Mouse (Mus musculus) forebrain, embryonic 12.5 days (tissue): ENCODE measurements around the gene Astn2. TPM values are rescaled to one million over a fixed set of nuclear protein-coding genes. Genes with fewer than 3 reads are reported as not detected.

Source experiments
- ATAC-seq: fragments of 200-750 bp; cut with Nextera tagmentation; 2 replicates; pipeline ENCODE4 v1.8.0; 2017; ENCODE audit warnings: moderate TSS enrichment; ENCODE audit not compliant: low FRiP score
- H3K27ac ChIP-seq: fragments of 300-500 bp; sonication (generic); 2 replicates; pipeline ENCODE4 v1.5.1; 2016; ENCODE audit warnings: mild to moderate bottlenecking
- H3K27me3 ChIP-seq: fragments of 300-500 bp; sonication (generic); 2 replicates; pipeline ENCODE4 v1.6.1; 2016; ENCODE audit warnings: mild to moderate bottlenecking
- H3K36me3 ChIP-seq: fragments of 300-500 bp; sonication (generic); replicated peaks from 2 replicates; pipeline ENCODE4 v1.6.1; 2016; ENCODE audit warnings: mild to moderate bottlenecking
- H3K4me1 ChIP-seq: fragments of 300-500 bp; sonication (generic); 2 replicates; pipeline ENCODE4 v1.6.1; 2016
- H3K4me2 ChIP-seq: fragments of 300-500 bp; sonication (generic); 2 replicates; pipeline ENCODE4 v1.6.1; 2016; ENCODE audit warnings: mild to moderate bottlenecking, moderate library complexity
- H3K4me3 ChIP-seq: fragments of 300-500 bp; sonication (generic); replicated peaks from 2 replicates; pipeline ENCODE4 v1.5.1; 2016; ENCODE audit warnings: mild to moderate bottlenecking
- H3K9ac ChIP-seq: fragments of 300-500 bp; sonication (generic); 2 replicates; pipeline ENCODE4 v1.6.1; 2016; ENCODE audit warnings: mild to moderate bottlenecking
- H3K9me3 ChIP-seq: fragments of 300-500 bp; sonication (generic); 2 replicates; pipeline ENCODE4 v1.6.1; 2016
- WGBS: fragments of 180-500 bp; shearing (Covaris S2); methylation state at CpG from one replicate; pipeline ENCODE4 v1.1.7; 2016; 5-methylcytosine and 5-hydroxymethylcytosine counted together
- polyA plus RNA-seq: library from polyadenylated mRNA; unstranded; fragments of >200 nt; fragmentation: Nextera tagmentation; extraction: Ambion mirVana; gene quantifications from 2 replicates; pipeline ENCODE4 v1.2.1, GENCODE M21; 2016

Gene Astn2
- polyA plus RNA-seq, 1 experiment from 2014 or later = 1.9 TPM

DNA sequence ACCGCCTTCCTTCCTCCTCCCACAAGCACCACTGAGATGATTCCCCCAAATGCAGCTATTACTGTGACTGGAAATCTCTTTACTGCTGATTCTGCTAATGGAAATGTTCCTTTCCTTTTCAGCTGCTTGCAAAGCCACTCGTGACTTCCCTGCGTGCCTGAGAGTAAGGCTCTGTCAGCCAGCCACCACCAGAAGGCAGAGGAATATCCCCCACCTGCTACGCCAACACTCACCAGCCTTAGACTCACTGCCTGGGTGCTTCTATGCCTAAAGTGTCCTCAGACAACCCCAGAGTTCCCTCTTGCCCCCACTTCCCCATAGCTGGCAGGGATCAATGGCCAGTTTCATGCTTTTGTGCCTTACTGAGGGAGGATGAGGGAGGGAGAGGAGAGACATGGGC is 11.1 kb downstream of the Astn2 start:
- WGBS = 85% methylated on average over 4 of the region's 4 CpGs

GRCm38 (mm10) chr4:66390480-66390879 is 13.9 kb downstream of the Astn2 start:
- ATAC-seq = no peak
- Histone ChIP-seq H3K4me3 (no peak overlapping the region), H3K9me3 (no peaks in the 10 kb centered on the region), H3K9ac (no peak overlapping the region), H3K27ac (no peak overlapping the region), H3K4me1 (peaks cover 11% of the 10 kb centered on the region), H3K36me3 (no peaks in the 10 kb centered on the region), H3K27me3 (no peaks in the 10 kb centered on the region), H3K4me2 (no peak overlapping the region)
- WGBS = 6% methylated on average over 4 of the region's 4 CpGs

More for the DNA sequence above, 11.1 kb downstream of the Astn2 start:
- Histone ChIP-seq H3K27ac (no peak overlapping the region), H3K36me3 (no peaks in the 10 kb centered on the region), H3K9me3 (no peaks in the 10 kb centered on the region), H3K27me3 (no peaks in the 10 kb centered on the region), H3K4me3 (no peak overlapping the region), H3K9ac (no peak overlapping the region), H3K4me1 (peaks cover 11% of the 10 kb centered on the region), H3K4me2 (no peak overlapping the region)
- no peak for ATAC-seq

DNA sequence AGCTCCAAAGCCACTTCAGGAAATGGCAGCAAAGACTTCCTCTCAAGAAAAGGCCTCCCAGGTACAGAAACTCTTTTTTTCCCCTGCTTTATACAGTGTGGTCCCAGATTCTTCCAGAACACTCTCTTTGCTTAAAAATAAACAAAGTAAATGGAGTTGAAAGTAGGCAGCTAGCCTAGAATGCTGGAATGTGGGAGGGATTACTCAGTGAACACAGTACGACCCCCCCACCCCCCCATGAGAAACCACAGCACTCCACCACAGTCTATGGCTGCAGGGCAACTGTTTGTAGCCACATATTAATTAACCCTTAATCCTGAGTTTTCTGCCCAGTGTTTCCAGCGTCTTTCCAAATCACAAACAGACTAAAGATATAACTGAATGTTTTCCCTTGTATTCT is 25.8 kb downstream of the Astn2 start:
- Histone ChIP-seq H3K27me3 (no peaks in the 10 kb centered on the region), H3K9me3 (no peaks in the 10 kb centered on the region), H3K4me2 (no peak overlapping the region), H3K4me3 (no peak overlapping the region), H3K27ac (no peak overlapping the region), H3K9ac (no peak overlapping the region), H3K4me1 (peaks cover 5% of the 10 kb centered on the region; the same call in 1 of the 2 replicates), H3K36me3 (no peaks in the 10 kb centered on the region)
- no peak for ATAC-seq
- 14% methylated on average over 2 of the region's 2 CpGs for WGBS

GRCm38 (mm10) chr4:66370557-66371071 is 33.8 kb downstream of the Astn2 start:
- WGBS = 69% methylated on average over 3 of the region's 3 CpGs

GRCm38 (mm10) chr4:66365500-66365899 is 38.9 kb downstream of the Astn2 start:
- ATAC-seq = no peak
- 73% methylated on average over 1 of the region's 1 CpGs for WGBS
- H3K4me2 ChIP-seq = no peak overlapping the region
- H3K9ac ChIP-seq = no peak overlapping the region
- no peaks in the 10 kb centered on the region for H3K9me3 ChIP-seq
- H3K4me1 ChIP-seq = peaks cover 4% of the 10 kb centered on the region; the same call in 1 of the 2 replicates
- no peak overlapping the region for H3K27ac ChIP-seq
- H3K36me3 ChIP-seq = no peaks in the 10 kb centered on the region
- H3K4me3 ChIP-seq = no peak overlapping the region
- H3K27me3 ChIP-seq = no peaks in the 10 kb centered on the region

More at GRCm38 (mm10) chr4:66370557-66371071, 33.8 kb downstream of the Astn2 start:
- ATAC-seq = no peak; the same call in 1 of the 2 replicates
- no peak overlapping the region for H3K4me3 ChIP-seq
- no peak overlapping the region for H3K27ac ChIP-seq
- no peak overlapping the region for H3K9ac ChIP-seq
- H3K4me1 ChIP-seq = peaks cover 6% of the 10 kb centered on the region; the same call in 1 of the 2 replicates
- no peaks in the 10 kb centered on the region for H3K9me3 ChIP-seq
- H3K4me2 ChIP-seq = no peak overlapping the region
- H3K27me3 ChIP-seq = no peaks in the 10 kb centered on the region
- no peaks in the 10 kb centered on the region for H3K36me3 ChIP-seq

GRCm38 (mm10) chr4:66344632-66345031 is 59.8 kb downstream of the Astn2 start:
- H3K36me3 ChIP-seq = no peaks in the 10 kb centered on the region

GRCm38 (mm10) chr4:66337443-66337842 is 67.0 kb downstream of the Astn2 start:
- H3K4me1 ChIP-seq = no peaks in the 10 kb centered on the region
- no peaks in the 10 kb centered on the region for H3K27me3 ChIP-seq
- 89% methylated on average over 3 of the region's 3 CpGs for WGBS
- H3K9ac ChIP-seq = no peak overlapping the region
- ATAC-seq = no peak
- H3K4me3 ChIP-seq = no peak overlapping the region
- no peak overlapping the region for H3K27ac ChIP-seq
- H3K36me3 ChIP-seq = no peaks in the 10 kb centered on the region
- H3K4me2 ChIP-seq = no peak overlapping the region
- no peaks in the 10 kb centered on the region for H3K9me3 ChIP-seq

More at GRCm38 (mm10) chr4:66344632-66345031, 59.8 kb downstream of the Astn2 start:
- no peak overlapping the region for H3K27ac ChIP-seq
- no peak overlapping the region for H3K4me3 ChIP-seq
- 78% methylated on average over 2 of the region's 2 CpGs for WGBS
- no peaks in the 10 kb centered on the region for H3K4me1 ChIP-seq
- no peaks in the 10 kb centered on the region for H3K27me3 ChIP-seq
- ATAC-seq = no peak
- no peaks in the 10 kb centered on the region for H3K9me3 ChIP-seq
- no peak overlapping the region for H3K4me2 ChIP-seq
- no peak overlapping the region for H3K9ac ChIP-seq

DNA sequence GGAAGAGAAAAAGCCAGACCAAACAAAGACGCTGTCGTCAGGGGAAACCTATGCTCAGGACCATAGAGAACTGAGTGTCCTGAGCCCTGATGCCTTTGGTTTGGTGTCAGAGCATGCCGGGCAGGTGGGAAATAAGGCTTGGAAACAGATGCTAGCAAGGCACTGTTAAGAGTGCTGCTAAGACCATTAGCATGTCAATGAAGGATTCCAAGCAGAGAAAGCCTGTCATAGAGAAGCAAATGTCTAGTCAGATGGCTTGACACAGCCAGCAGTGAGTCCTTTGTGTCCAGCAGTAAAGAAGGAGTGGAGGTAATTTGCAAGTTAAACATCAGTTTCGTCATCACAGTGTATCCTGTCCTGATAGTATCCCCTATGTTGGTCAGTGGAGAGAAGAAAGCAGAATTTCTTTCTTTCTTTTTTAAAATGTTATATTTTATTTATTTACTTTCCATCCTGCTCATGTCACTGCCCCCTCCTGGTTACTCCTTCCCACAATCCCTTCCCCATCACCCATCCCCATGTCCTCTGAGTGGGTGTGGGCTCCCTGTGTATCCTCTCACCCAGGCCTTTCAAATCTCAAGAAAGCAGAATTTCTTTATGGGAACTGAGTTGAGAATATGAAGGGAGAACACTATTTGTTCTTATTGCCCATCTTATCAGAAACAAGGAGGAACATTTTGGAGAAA is 73.7 kb downstream of the Astn2 start:
- Histone ChIP-seq H3K36me3 (no peaks in the 10 kb centered on the region), H3K4me1 (peaks cover 7% of the 10 kb centered on the region), H3K4me2 (no peak overlapping the region), H3K27me3 (no peaks in the 10 kb centered on the region), H3K9me3 (no peaks in the 10 kb centered on the region), H3K4me3 (no peak overlapping the region), H3K27ac (peak overlapping the region; percentile 32), H3K9ac (no peak overlapping the region)
- ATAC-seq = peak; percentile 74
- 4% methylated on average over 4 of the region's 4 CpGs for WGBS

DNA sequence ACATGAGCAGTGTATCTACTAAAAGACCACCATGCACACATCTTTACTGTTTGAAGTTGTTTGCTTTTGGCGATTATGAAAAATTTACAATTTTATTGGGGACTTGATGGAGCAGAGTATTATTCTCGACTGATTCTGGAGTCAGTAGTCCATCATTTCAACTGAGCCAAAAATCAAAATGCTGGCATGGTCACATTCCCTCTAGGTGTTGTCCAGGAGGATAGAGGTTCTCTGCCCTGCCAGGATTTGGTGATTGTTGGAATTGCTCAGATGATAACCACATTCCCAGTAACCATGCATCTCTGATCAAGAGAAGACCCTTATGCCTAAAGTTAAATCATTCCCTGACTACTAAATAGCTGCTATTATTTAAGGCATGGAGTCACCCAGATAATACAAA is 83.4 kb downstream of the Astn2 start:
- no peak for ATAC-seq
- H3K27ac ChIP-seq = no peak overlapping the region
- H3K36me3 ChIP-seq = no peaks in the 10 kb centered on the region
- H3K27me3 ChIP-seq = no peaks in the 10 kb centered on the region
- H3K4me1 ChIP-seq = no peaks in the 10 kb centered on the region
- H3K9ac ChIP-seq = no peak overlapping the region
- H3K4me2 ChIP-seq = no peak overlapping the region
- 95% methylated on average over 2 of the region's 2 CpGs for WGBS
- no peaks in the 10 kb centered on the region for H3K9me3 ChIP-seq
- H3K4me3 ChIP-seq = no peak overlapping the region

DNA sequence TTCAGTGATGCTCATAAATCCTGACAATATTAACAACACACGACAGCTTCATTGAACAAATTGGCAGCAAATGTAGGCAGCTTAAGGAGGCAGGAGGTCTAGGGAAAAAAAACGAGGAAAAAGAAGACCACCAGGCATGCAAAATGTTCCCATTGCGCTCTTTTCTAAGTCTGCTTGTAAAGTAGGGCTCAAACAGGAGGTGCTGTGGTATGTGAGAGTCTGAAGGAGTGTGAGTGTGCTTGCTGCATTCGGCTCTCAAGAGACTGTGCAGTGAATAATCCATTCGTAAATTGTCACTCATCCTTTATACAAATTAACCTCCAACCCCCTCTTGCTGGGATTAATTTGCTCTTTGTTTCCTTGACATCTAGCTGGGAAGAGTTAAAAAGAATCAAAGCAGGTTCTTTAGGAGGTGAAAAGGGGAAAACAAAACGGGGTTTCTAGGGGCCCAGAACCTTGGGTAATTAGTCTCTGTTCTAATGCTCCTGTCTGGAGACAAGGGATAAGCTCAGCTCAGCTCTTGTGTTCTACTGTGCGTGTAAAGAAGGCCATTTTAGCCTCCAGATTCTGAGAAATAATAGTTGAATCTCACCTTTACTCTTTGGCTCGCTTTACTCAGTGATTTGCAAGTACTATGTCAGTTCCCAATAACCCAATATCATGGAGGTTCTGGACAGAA is 89.5 kb downstream of the Astn2 start:
- Histone ChIP-seq H3K9me3 (no peaks in the 10 kb centered on the region), H3K36me3 (no peaks in the 10 kb centered on the region), H3K27me3 (peaks cover 3% of the 10 kb centered on the region; the same call in 1 of the 2 replicates), H3K27ac (no peak overlapping the region), H3K4me1 (peaks cover 10% of the 10 kb centered on the region), H3K4me2 (no peak overlapping the region; the same call in 1 of the 2 replicates), H3K4me3 (no peak overlapping the region), H3K9ac (no peak overlapping the region)
- 3% methylated on average over 8 of the region's 8 CpGs for WGBS
- ATAC-seq = peak; percentile 63; the same call in 1 of the 2 replicates

DNA sequence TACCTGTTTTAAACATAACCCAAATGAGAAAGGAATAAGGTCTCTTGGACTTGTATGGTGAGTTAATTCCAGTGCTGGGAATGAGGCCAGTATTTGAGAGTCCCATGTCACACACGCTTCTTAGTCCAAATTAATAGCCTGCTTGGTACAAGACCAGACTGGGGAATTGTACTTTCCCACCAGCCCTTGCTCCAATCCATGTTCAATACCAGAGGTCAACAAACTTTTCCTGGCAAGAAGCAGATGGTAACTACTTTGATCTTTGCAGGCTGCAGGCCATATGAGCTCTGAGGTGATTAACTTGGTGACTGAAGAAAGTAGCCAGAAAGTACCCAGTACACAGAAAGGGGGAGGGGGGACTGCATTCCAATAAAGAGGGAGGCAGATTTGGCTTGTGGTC is 91.7 kb downstream of the Astn2 start:
- H3K9me3 ChIP-seq = no peaks in the 10 kb centered on the region
- no peak overlapping the region for H3K27ac ChIP-seq
- peaks cover 10% of the 10 kb centered on the region for H3K4me1 ChIP-seq
- H3K4me2 ChIP-seq = no peak overlapping the region
- H3K4me3 ChIP-seq = no peak overlapping the region
- WGBS = 82% methylated on average over 1 of the region's 1 CpGs
- no peak for ATAC-seq
- no peaks in the 10 kb centered on the region for H3K36me3 ChIP-seq
- H3K27me3 ChIP-seq = peaks cover 3% of the 10 kb centered on the region; the same call in 1 of the 2 replicates
- no peak overlapping the region for H3K9ac ChIP-seq

GRCm38 (mm10) chr4:66310315-66311020 is 93.9 kb downstream of the Astn2 start:
- ATAC-seq = no peak
- H3K27me3 ChIP-seq = peaks cover 3% of the 10 kb centered on the region; the same call in 1 of the 2 replicates
- no peaks in the 10 kb centered on the region for H3K9me3 ChIP-seq
- 72% methylated on average over 7 of the region's 7 CpGs for WGBS
- H3K4me1 ChIP-seq = peaks cover 10% of the 10 kb centered on the region
- no peaks in the 10 kb centered on the region for H3K36me3 ChIP-seq
- no peak overlapping the region for H3K27ac ChIP-seq
- H3K4me2 ChIP-seq = no peak overlapping the region
- no peak overlapping the region for H3K9ac ChIP-seq
- no peak overlapping the region for H3K4me3 ChIP-seq
